Mouse (Mus musculus): ENCODE results near the gene Tmem161a. TPM values are rescaled to one million over a fixed set of nuclear protein-coding genes. Genes with fewer than 3 reads are reported as not detected.

Gene Tmem161a
- total and polyA plus RNA-seq, 3 experiments = 48.5 to 73.6 (median 65.0) TPM

- dilution Hi-C loops (cut with MboI; ENCODE audit: extremely low pct_ligation_motif_present, extremely low pct_unique_long_range_greater_than_20kb, low sequenced_read_pairs) (no loop called here), in situ Hi-C loops (cut with MboI; ENCODE audit: low pct_ligation_motif_present, low pct_unique_long_range_greater_than_20kb, low sequenced_read_pairs) (no loop called here)
- H3K4me2 ChIP-seq (ENCODE audit: insufficient read depth, low read depth, poor library complexity, severe bottlenecking) = peak overlapping the region; percentile 93
- H3K79me2 ChIP-seq (replicated peaks; ENCODE audit: control insufficient read depth, extremely low read depth, insufficient read depth, poor library complexity, severe bottlenecking) = peaks cover 72% of the 10 kb centered on the region
- peaks cover 28 to 52% of the 10 kb centered on the region in 2 experiments for H3K4me1 ChIP-seq (ENCODE audit: control insufficient read depth in 1 of 2, insufficient read depth in 2 of 2)
- DNase-seq (ENCODE audit: extremely low read depth) = no peak
- no peaks in the 10 kb centered on the region for H3K9me3 ChIP-seq (replicated peaks; ENCODE audit: low read length)
- H3K27me3 ChIP-seq (replicated peaks) = no peaks in the 10 kb centered on the region
- H3K9ac ChIP-seq (ENCODE audit: insufficient read depth, low read depth) = peak overlapping the region; percentile 90
- H3K27ac ChIP-seq (ENCODE audit: insufficient read depth, low read depth) = peak overlapping the region; percentile 98
- peaks cover 36 to 49% of the 10 kb centered on the region in 2 experiments for H3K36me3 ChIP-seq (replicated peaks in 1 of 2; ENCODE audit: control insufficient read depth in 1 of 2, insufficient read depth in 1 of 2, low read length in 1 of 2)
- H3K4me3 ChIP-seq (replicated peaks in 1 of 3; ENCODE audit: low read depth in 2 of 3, low read length in 2 of 3, poor library complexity in 1 of 3) = peak overlapping the region; percentile 40 to 69 (median 42)
- TF ChIP-seq ZMIZ1 (IDR thresholded peaks at IDR 0.05; ENCODE audit: low read depth, low read length) = no peak; the same call in 1 of the 2 replicates
- no peak for TF ChIP-seq POLR2AphosphoS2 (IDR thresholded peaks at IDR 0.05; ENCODE audit: low read depth, low read length)
- TF ChIP-seq PAX5 (IDR thresholded peaks at IDR 0.05; ENCODE audit: low read length) = no peak
- no peak for TF ChIP-seq MAZ (IDR thresholded peaks at IDR 0.05; ENCODE audit: low read depth, low read length)
- peak; percentile 55 for TF ChIP-seq EP300 (IDR thresholded peaks at IDR 0.05; ENCODE audit: low read length)
- peak; percentile 55 for TF ChIP-seq BHLHE40 (IDR thresholded peaks at IDR 0.05; ENCODE audit: low read depth, low read length)
- TF ChIP-seq NRF1 (IDR thresholded peaks at IDR 0.05; ENCODE audit: low read depth, low read length) = no peak
- no peak for TF ChIP-seq GABPA (IDR thresholded peaks at IDR 0.05; ENCODE audit: insufficient replicate concordance, low read depth, low read length)
- TF ChIP-seq ZC3H11A (IDR thresholded peaks at IDR 0.05; ENCODE audit: low read depth, low read length) = no peak
- TF ChIP-seq E2F4 (IDR thresholded peaks at IDR 0.05; ENCODE audit: insufficient replicate concordance, low read depth, low read length) = no peak
- TF ChIP-seq RAD21 (IDR thresholded peaks at IDR 0.05; ENCODE audit: low read depth, low read length) = no peak
- peak; percentile 76 for TF ChIP-seq TCF12 (IDR thresholded peaks at IDR 0.05; ENCODE audit: low read depth, low read length)
- TF ChIP-seq ETS1 (conservative IDR thresholded peaks at IDR 0.05; ENCODE audit: low read depth, low read length) = peak; percentile 70
- TF ChIP-seq CHD2 (IDR thresholded peaks at IDR 0.05; ENCODE audit: low read length) = no peak
- TF ChIP-seq CHD1 (IDR thresholded peaks at IDR 0.05; ENCODE audit: low read depth, low read length) = no peak
- peak; percentile 8 for TF ChIP-seq POLR2A (IDR thresholded peaks at IDR 0.05; ENCODE audit: low read depth, low read length)
- no peak for TF ChIP-seq ZNF384 (IDR thresholded peaks at IDR 0.05; ENCODE audit: low read depth, low read length)
- no peak for TF ChIP-seq MYC (IDR thresholded peaks at IDR 0.05; ENCODE audit: low read depth, low read length)
- no peak for TF ChIP-seq UBTF (IDR thresholded peaks at IDR 0.05; ENCODE audit: low read depth, low read length)
- no peak for TF ChIP-seq MEF2A (IDR thresholded peaks at IDR 0.05; ENCODE audit: borderline replicate concordance, low read depth, low read length)
- TF ChIP-seq MAFK (IDR thresholded peaks at IDR 0.05; ENCODE audit: insufficient replicate concordance, low read length) = no peak
- 0 out of 2 replicates have a peak, but pooled peaks have one; percentile 20 for TF ChIP-seq IRF4 (IDR thresholded peaks at IDR 0.05; ENCODE audit: low read depth, low read length)
- TF ChIP-seq ELF1 (IDR thresholded peaks at IDR 0.05; ENCODE audit: low read depth, low read length) = peak; percentile 29; the same call in 1 of the 2 replicates
- no peak for TF ChIP-seq MAX (IDR thresholded peaks at IDR 0.05; ENCODE audit: low read length)
- TF ChIP-seq SMC3 (IDR thresholded peaks at IDR 0.05; ENCODE audit: low read depth, low read length) = no peak
- TF ChIP-seq USF2 (conservative IDR thresholded peaks at IDR 0.05; ENCODE audit: low read depth, low read length) = no peak
- TF ChIP-seq JUN (IDR thresholded peaks at IDR 0.05; ENCODE audit: insufficient read depth, low read depth, low read length) = no peak
- no peak for TF ChIP-seq ZKSCAN1 (IDR thresholded peaks at IDR 0.05; ENCODE audit: borderline replicate concordance, low read depth, low read length)
- TF ChIP-seq KAT2A (IDR thresholded peaks at IDR 0.05; ENCODE audit: insufficient replicate concordance, low read length) = no peak
- 0 out of 2 replicates have a peak, but pooled peaks have one; percentile 13 for TF ChIP-seq TBP (conservative IDR thresholded peaks at IDR 0.05; ENCODE audit: low read depth, low read length)
- no peak for TF ChIP-seq USF1 (IDR thresholded peaks at IDR 0.05; ENCODE audit: low read depth, low read length)
- no peak for TF ChIP-seq HCFC1 (IDR thresholded peaks at IDR 0.05; ENCODE audit: low read depth, low read length)
- TF ChIP-seq MXI1 (IDR thresholded peaks at IDR 0.05; ENCODE audit: low read depth, low read length) = 0 out of 2 replicates have a peak, but pooled peaks have one; percentile 45
- no peak for TF ChIP-seq SIN3A (IDR thresholded peaks at IDR 0.05; ENCODE audit: low read length)
- TF ChIP-seq JUND (conservative IDR thresholded peaks at IDR 0.05; ENCODE audit: low read depth, low read length) = no peak
- no peak for TF ChIP-seq RCOR1 (conservative IDR thresholded peaks at IDR 0.05; ENCODE audit: low read depth, low read length)
- TF ChIP-seq CTCF (conservative IDR thresholded peaks at IDR 0.05 in 1 of 2, IDR thresholded peaks at IDR 0.05 in 1 of 2; ENCODE audit: low read depth in 2 of 2, low read length in 2 of 2) = no peak
- no peak for TF ChIP-seq NELFE (IDR thresholded peaks at IDR 0.05; ENCODE audit: low read depth, low read length)
These were observed 14.8 kb upstream of the Tmem161a start for GRCm38 (mm10) chr8:70157240-70157800.
